Comparison of ENCODE assay signal across 23 mouse cellular contexts in genomic region chr1:57332040-57332439, GRCm38 (mm10).
"Had no signal": no experiment of that assay in that cellular context is flagged by ENCODE, and none has a peak within 500 bp of the region (broad histone marks: within the 10 kb centered on the region; RNA-seq: fewer than 3 reads in every experiment).

No protein-coding gene starts in this region.

- H3K36me3 ChIP-seq: heart, embryonic 10.5 days; heart, embryonic 12.5 days; hindbrain, embryonic 10.5 days; hindbrain, embryonic 12.5 days; intestine, embryonic 15.5 days; limb, embryonic 13.5 days; limb, embryonic 15.5 days; liver, embryonic 12.5 days had no signal

- H3K27me3 ChIP-seq: heart, embryonic 12.5 days; hindbrain, embryonic 12.5 days; intestine, embryonic 15.5 days; limb, embryonic 15.5 days; liver, embryonic 12.5 days had no signal

- DNase-seq: gastrocnemius, adult 2 months; gastrocnemius, postnatal 10 days; gastrocnemius, postnatal 25 days; heart, adult 18-20 months; heart, postnatal 10 days; heart, postnatal 4 days; kidney, adult 18-20 months; kidney, adult 8-10 months; kidney, postnatal 10 days; kidney, postnatal 25 days; layer of hippocampus, adult 9-11 months; layer of hippocampus, postnatal 36 days; left cerebral cortex, postnatal 4 days had no signal

- H3K9ac ChIP-seq: heart, embryonic 12.5 days; hindbrain, embryonic 12.5 days; hindbrain, embryonic 14.5 days; intestine, embryonic 15.5 days; limb, embryonic 13.5 days; limb, embryonic 15.5 days; liver, embryonic 12.5 days; liver, embryonic 14.5 days had no signal

- H3K4me3 ChIP-seq: gastrocnemius, adult 2 months; heart, embryonic 10.5 days; heart, embryonic 12.5 days; hindbrain, embryonic 10.5 days; hindbrain, embryonic 12.5 days; intestine, embryonic 15.5 days; limb, embryonic 13.5 days; limb, embryonic 15.5 days; liver, embryonic 12.5 days had no signal

- H3K9me3 ChIP-seq: heart, embryonic 10.5 days; heart, embryonic 12.5 days; hindbrain, embryonic 10.5 days; hindbrain, embryonic 12.5 days; intestine, embryonic 15.5 days; limb, embryonic 13.5 days; limb, embryonic 15.5 days; liver, embryonic 12.5 days had no signal

- H3K27ac ChIP-seq: gastrocnemius, adult 2 months; heart, embryonic 10.5 days; hindbrain, embryonic 10.5 days; hindbrain, embryonic 12.5 days; hindbrain, embryonic 14.5 days; intestine, embryonic 15.5 days; limb, embryonic 13.5 days; limb, embryonic 15.5 days; liver, embryonic 12.5 days; liver, embryonic 14.5 days had no signal

- H3K4me1 ChIP-seq: hindbrain, embryonic 12.5 days; limb, embryonic 13.5 days; limb, embryonic 15.5 days; liver, embryonic 12.5 days had no signal
